Mouse (Mus musculus): ENCODE data around the gene Srrm4. TPM values are rescaled to one million over a fixed set of nuclear protein-coding genes. Genes with fewer than 3 reads are reported as not detected.

The Srrm4 gene
- polyA plus RNA-seq, 1 experiment: 0.06 TPM

DNA sequence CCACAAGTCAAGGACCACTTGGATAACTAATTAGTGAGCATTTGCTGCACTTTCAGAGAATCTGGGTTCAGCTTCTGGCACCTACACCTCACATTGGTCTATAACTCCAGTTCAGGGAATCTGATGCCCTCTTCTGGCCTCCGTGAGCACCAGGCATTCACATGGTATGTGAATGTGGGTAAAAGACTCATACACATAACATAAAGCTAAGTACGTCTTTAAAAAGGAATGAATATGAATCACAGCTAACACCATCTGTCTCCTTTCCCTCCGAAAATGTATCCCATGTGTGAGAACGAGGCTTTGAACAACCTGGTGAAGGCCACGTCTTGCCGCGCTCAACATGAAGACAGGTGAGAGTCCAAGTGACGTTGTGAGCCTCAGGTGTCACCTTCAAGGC lies 12.1 kb downstream of the Srrm4 start:
- no peak for TF ChIP-seq CTCF (IDR thresholded peaks at IDR 0.05; ENCODE audit: extremely low read depth, insufficient read length, insufficient replicate concordance, low read depth, low read length)
- TF ChIP-seq POLR2A (IDR thresholded peaks at IDR 0.05; ENCODE audit: low read depth, low read length): no peak
- Histone ChIP-seq H3K36me3 (ENCODE audit: control insufficient read depth, insufficient read depth, low read length) (no peaks in the 10 kb centered on the region), H3K27ac (ENCODE audit: insufficient read depth, low read depth, low read length) (no peak overlapping the region), H3K4me1 (ENCODE audit: control insufficient read depth, insufficient read depth, insufficient read length, low read length) (no peaks in the 10 kb centered on the region), H3K27me3 (ENCODE audit: control insufficient read depth, insufficient read depth, low read length) (no peaks in the 10 kb centered on the region), H3K4me3 (ENCODE audit: low read depth, low read length) (no peak overlapping the region)
- WGBS: 86% methylated on average over 8 of the region's 8 CpGs

DNA sequence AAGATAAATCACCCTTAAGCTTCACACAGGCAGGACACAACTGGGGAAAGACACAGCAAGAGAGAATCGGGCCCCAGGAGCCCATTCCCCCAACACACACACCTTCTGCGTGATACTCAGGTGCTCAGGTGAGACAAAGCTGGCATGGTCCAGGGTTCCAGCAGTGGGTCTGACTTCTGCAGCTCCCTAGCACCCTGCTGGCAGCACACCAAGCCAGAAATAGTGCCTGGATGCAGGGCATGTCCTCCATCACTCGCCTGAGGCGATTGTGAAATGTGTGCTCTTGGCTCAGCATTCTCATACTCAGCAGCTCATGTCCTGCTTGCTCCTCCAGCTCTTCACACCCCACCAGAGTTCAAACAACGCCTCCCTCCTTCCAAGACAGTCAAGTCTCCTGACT lies 14.5 kb downstream of the Srrm4 start:
- Histone ChIP-seq H3K4me1 (ENCODE audit: control insufficient read depth, insufficient read depth, insufficient read length, low read length) (no peaks in the 10 kb centered on the region), H3K27ac (ENCODE audit: insufficient read depth, low read depth, low read length) (no peak overlapping the region), H3K27me3 (ENCODE audit: control insufficient read depth, insufficient read depth, low read length) (no peaks in the 10 kb centered on the region), H3K4me3 (ENCODE audit: low read depth, low read length) (no peak overlapping the region), H3K36me3 (ENCODE audit: control insufficient read depth, insufficient read depth, low read length) (no peaks in the 10 kb centered on the region)
- TF ChIP-seq CTCF (IDR thresholded peaks at IDR 0.05; ENCODE audit: extremely low read depth, insufficient read length, insufficient replicate concordance, low read depth, low read length): no peak
- 69% methylated on average over 5 of the region's 5 CpGs for WGBS

DNA sequence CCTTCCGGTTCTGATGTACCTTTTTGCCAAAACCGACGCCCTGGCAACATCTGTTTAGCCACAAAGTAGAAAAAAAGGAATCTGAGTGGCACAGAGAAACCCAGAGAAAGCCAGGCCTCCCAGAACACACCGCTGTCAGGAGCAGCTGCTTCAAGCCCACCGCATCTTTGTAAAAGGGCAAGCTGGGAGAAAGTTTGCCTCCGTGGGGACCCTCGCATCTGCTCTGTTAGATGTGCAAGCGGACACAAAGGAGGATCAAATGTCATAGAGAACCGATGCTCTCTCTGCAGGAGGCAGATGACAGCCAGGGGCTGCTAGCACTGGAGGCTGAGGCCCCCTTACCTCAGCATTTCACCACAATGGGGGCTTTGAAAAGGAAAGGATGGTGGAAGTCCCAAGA lies 18.3 kb downstream of the Srrm4 start:
- 57% methylated on average over 9 of the region's 9 CpGs for WGBS
- H3K4me3 ChIP-seq (ENCODE audit: low read depth, low read length): no peak overlapping the region
- no peaks in the 10 kb centered on the region for H3K4me1 ChIP-seq (ENCODE audit: control insufficient read depth, insufficient read depth, insufficient read length, low read length)
- H3K27me3 ChIP-seq (ENCODE audit: control insufficient read depth, insufficient read depth, low read length): no peaks in the 10 kb centered on the region
- TF ChIP-seq POLR2A (IDR thresholded peaks at IDR 0.05; ENCODE audit: low read depth, low read length): no peak
- no peak for TF ChIP-seq CTCF (IDR thresholded peaks at IDR 0.05; ENCODE audit: extremely low read depth, insufficient read length, insufficient replicate concordance, low read depth, low read length)
- H3K27ac ChIP-seq (ENCODE audit: insufficient read depth, low read depth, low read length): no peak overlapping the region
- no peaks in the 10 kb centered on the region for H3K36me3 ChIP-seq (ENCODE audit: control insufficient read depth, insufficient read depth, low read length)

DNA sequence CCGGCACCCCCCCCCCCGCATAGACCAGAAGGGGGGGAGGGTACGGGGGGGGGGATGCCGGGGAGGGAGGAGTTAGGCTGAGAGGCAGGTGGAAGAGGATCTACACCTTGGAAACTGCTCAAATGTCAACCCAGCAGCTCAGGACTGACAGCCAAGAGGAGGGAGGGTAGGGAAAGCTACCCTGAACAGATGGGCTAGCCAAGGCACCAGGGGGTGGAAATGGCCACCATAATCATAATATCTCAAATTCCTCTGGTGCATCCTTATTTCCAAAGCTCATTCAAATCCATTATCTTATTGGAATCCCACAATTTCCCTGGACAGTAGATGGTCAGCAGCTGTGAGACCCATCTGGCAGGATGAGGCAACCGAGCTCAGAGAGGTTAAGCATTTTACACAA lies 19.7 kb downstream of the Srrm4 start:
- WGBS: 29% methylated on average over 5 of the region's 5 CpGs
- no peaks in the 10 kb centered on the region for H3K36me3 ChIP-seq (ENCODE audit: control insufficient read depth, insufficient read depth, low read length)
- H3K27ac ChIP-seq (ENCODE audit: insufficient read depth, low read depth, low read length): no peak overlapping the region
- no peaks in the 10 kb centered on the region for H3K4me1 ChIP-seq (ENCODE audit: control insufficient read depth, insufficient read depth, insufficient read length, low read length)
- TF ChIP-seq CTCF (IDR thresholded peaks at IDR 0.05; ENCODE audit: extremely low read depth, insufficient read length, insufficient replicate concordance, low read depth, low read length) (no peak), POLR2A (IDR thresholded peaks at IDR 0.05; ENCODE audit: low read depth, low read length) (no peak)
- no peak overlapping the region for H3K4me3 ChIP-seq (ENCODE audit: low read depth, low read length)
- H3K27me3 ChIP-seq (ENCODE audit: control insufficient read depth, insufficient read depth, low read length): no peaks in the 10 kb centered on the region

DNA sequence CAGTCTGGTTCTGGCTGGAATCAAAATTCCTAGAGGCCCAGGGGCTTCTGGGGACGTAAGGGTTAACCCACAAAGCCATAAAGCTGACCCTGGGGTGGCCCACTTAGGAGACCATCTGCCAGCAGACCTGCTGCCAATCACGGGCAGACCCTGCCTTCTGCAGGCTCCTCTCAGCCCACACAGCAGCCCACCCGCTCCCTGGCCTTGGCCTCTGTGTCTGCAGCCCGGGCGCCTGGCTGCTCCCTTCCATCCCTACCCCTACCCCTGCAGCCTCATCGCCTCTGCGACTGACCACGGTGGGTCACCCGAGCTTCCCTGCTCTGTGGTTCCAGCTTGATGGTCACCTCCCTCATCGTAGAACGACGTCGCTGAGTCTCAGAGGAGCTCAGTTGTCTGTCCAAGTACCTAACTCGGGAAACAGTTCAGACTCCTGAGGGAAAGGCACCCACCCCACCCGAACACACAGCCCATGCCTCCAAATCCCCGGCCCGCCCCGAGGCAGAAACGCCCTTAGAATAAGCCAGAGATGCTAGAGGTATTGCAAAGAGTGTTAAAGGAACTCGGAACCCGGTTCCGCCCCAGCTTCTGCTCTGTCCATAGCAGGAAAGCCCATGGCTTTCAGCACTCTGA lies 20.3 kb downstream of the Srrm4 start:
- 24% methylated on average over 22 of the region's 22 CpGs for WGBS
- H3K4me1 ChIP-seq (ENCODE audit: control insufficient read depth, insufficient read depth, insufficient read length, low read length): no peaks in the 10 kb centered on the region
- H3K27me3 ChIP-seq (ENCODE audit: control insufficient read depth, insufficient read depth, low read length): no peaks in the 10 kb centered on the region
- H3K27ac ChIP-seq (ENCODE audit: insufficient read depth, low read depth, low read length): no peak overlapping the region
- H3K36me3 ChIP-seq (ENCODE audit: control insufficient read depth, insufficient read depth, low read length): no peaks in the 10 kb centered on the region
- TF ChIP-seq CTCF (IDR thresholded peaks at IDR 0.05; ENCODE audit: extremely low read depth, insufficient read length, insufficient replicate concordance, low read depth, low read length) (no peak), POLR2A (IDR thresholded peaks at IDR 0.05; ENCODE audit: low read depth, low read length) (no peak)
- H3K4me3 ChIP-seq (ENCODE audit: low read depth, low read length): no peak overlapping the region

DNA sequence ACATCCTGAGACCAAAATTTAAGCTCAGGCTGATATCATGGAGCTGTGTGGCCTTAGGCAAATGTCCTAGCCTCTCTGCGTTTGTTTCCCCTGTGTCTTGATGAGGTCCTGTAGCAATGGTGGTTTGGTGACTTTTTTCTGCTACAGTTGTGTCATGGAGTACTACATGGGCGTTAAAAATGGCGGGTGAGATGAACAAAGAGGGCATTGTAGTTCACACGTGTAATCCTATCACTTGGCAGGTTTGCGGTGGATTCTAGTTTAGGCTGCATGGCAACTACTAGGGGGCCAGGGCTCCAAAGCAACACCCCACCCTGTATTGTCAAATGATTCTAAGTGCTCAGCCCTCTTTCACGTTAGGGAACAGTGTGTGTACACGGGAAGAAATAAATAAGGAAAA lies 21.1 kb downstream of the Srrm4 start:
- Histone ChIP-seq H3K27me3 (ENCODE audit: control insufficient read depth, insufficient read depth, low read length) (no peaks in the 10 kb centered on the region), H3K36me3 (ENCODE audit: control insufficient read depth, insufficient read depth, low read length) (no peaks in the 10 kb centered on the region), H3K4me3 (ENCODE audit: low read depth, low read length) (no peak overlapping the region), H3K4me1 (ENCODE audit: control insufficient read depth, insufficient read depth, insufficient read length, low read length) (no peaks in the 10 kb centered on the region), H3K27ac (ENCODE audit: insufficient read depth, low read depth, low read length) (no peak overlapping the region)
- no peak for TF ChIP-seq CTCF (IDR thresholded peaks at IDR 0.05; ENCODE audit: extremely low read depth, insufficient read length, insufficient replicate concordance, low read depth, low read length)
- no peak for TF ChIP-seq POLR2A (IDR thresholded peaks at IDR 0.05; ENCODE audit: low read depth, low read length)
- WGBS: 60% methylated on average over 7 of the region's 7 CpGs

DNA sequence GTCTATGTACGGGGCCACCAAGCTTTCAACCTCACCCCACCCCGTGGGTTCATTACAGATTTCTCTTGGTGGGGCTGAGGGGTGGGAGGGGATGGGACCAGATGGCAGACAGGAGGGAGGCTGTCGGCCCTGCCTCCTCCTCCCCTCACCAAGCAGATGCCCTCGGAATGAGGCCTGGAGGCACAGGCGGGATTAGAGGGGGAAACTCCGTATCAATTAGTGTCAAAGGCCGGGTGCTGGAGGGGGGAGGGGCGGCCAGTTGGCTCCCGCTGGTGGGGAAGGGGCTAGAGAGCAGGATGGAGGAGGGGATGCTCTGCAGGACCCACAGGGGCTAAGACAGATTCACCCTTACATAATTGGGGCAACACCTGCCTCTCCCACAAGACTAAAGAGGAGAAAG lies 22.0 kb downstream of the Srrm4 start:
- Histone ChIP-seq H3K4me3 (ENCODE audit: low read depth, low read length) (no peak overlapping the region), H3K36me3 (ENCODE audit: control insufficient read depth, insufficient read depth, low read length) (no peaks in the 10 kb centered on the region), H3K27me3 (ENCODE audit: control insufficient read depth, insufficient read depth, low read length) (no peaks in the 10 kb centered on the region), H3K4me1 (ENCODE audit: control insufficient read depth, insufficient read depth, insufficient read length, low read length) (no peaks in the 10 kb centered on the region), H3K27ac (ENCODE audit: insufficient read depth, low read depth, low read length) (no peak overlapping the region)
- whole genome bisulfite sequencing: 7% methylated on average over 9 of the region's 9 CpGs
- TF ChIP-seq CTCF (IDR thresholded peaks at IDR 0.05; ENCODE audit: extremely low read depth, insufficient read length, insufficient replicate concordance, low read depth, low read length): no peak
- no peak for TF ChIP-seq POLR2A (IDR thresholded peaks at IDR 0.05; ENCODE audit: low read depth, low read length)

All from small intestine, adult 2 months (tissue).